Mouse (Mus musculus) MEL (cell line): ENCODE results near the gene Farp1.

Experiments used
- CHD2 ChIP-seq: IDR thresholded peaks from 2 replicates; pipeline ENCODE4 v1.6.1; 2011; ENCODE audit warnings: low read length, improper control_type of control experiment
- CTCF ChIP-seq, 3 experiments: IDR thresholded peaks in 2 of 3; conservative IDR thresholded peaks in 1 of 3; 2 replicates each; pipeline ENCODE4 v1.5.1; 2011 to 2012; ENCODE audit warnings: low read length in 3 of 3, low read depth in 2 of 3, mild to moderate bottlenecking in 2 of 3, improper control_type of control experiment in 1 of 3, inconsistent platforms in 1 of 3, mixed read lengths in 1 of 3, moderate library complexity in 1 of 3; ENCODE audit not compliant: control insufficient read depth in 1 of 3, insufficient read depth in 1 of 3, poor library complexity in 1 of 3, severe bottlenecking in 1 of 3
- E2F4 ChIP-seq: IDR thresholded peaks from 2 replicates; pipeline ENCODE4 v1.6.1; 2011; ENCODE audit warnings: low read depth, low read length, improper control_type of control experiment, borderline replicate concordance
- EP300 ChIP-seq, 2 experiments: IDR thresholded peaks; 2 replicates each; pipeline ENCODE4 v1.6.1; 2011; ENCODE audit warnings: improper control_type of control experiment in 2 of 2, low read length in 2 of 2, low read depth in 1 of 2, mild to moderate bottlenecking in 1 of 2
- GABPA ChIP-seq: IDR thresholded peaks from 2 replicates; pipeline ENCODE4 v1.6.1; 2012; ENCODE audit warnings: low read depth, mild to moderate bottlenecking, inconsistent platforms, low read length, improper control_type of control experiment, moderate library complexity
- GATA1 ChIP-seq: IDR thresholded peaks from 2 replicates; pipeline ENCODE4 v1.6.1; 2011; ENCODE audit warnings: low read depth, low read length, improper control_type of control experiment
- HCFC1 ChIP-seq: IDR thresholded peaks from 2 replicates; pipeline ENCODE4 v1.6.1; 2012; ENCODE audit warnings: low read depth, mild to moderate bottlenecking, inconsistent platforms, low read length, improper control_type of control experiment, moderate library complexity
- MAX ChIP-seq: IDR thresholded peaks from 2 replicates; pipeline ENCODE4 v1.6.1; 2011; ENCODE audit warnings: low read length, improper control_type of control experiment

GRCm38 (mm10) chr14:121122852-121123251 lies 87.9 kb downstream of the Farp1 start:
- TF ChIP-seq CHD2, result no peak
- no peak for TF ChIP-seq GABPA
- no peak for TF ChIP-seq MAX
- no peak for TF ChIP-seq E2F4
- TF ChIP-seq EP300 (IDR thresholded peaks at IDR 0.05; ENCODE audit: low read depth in 1 of 2, low read length in 2 of 2), result no peak
- no peak for TF ChIP-seq HCFC1
- TF ChIP-seq GATA1, result no peak
- TF ChIP-seq CTCF (IDR thresholded peaks at IDR 0.05 in 2 of 3, conservative IDR thresholded peaks at IDR 0.05 in 1 of 3; ENCODE audit: control insufficient read depth in 1 of 3, insufficient read depth in 1 of 3, low read depth in 2 of 3, low read length in 3 of 3, poor library complexity in 1 of 3, severe bottlenecking in 1 of 3), result no peak
